Mouse (Mus musculus): ENCODE data around the gene Large2.

Gene Large2

GRCm38 (mm10) chr2:92390206-92390930, 15.7 kb upstream of the Large2 start:
- no peak for DNase-seq

- no peak for DNase-seq
Measured at GRCm38 (mm10) chr2:92389645-92390044, 15.0 kb upstream of the Large2 start.

GRCm38 (mm10) chr2:92388891-92389641, 14.4 kb upstream of the Large2 start:
- DNase-seq: peak; percentile 79 to 83

- no peak for DNase-seq
Measured at GRCm38 (mm10) chr2:92388081-92388517, 13.4 kb upstream of the Large2 start.

- DNase-seq: no peak
Measured at GRCm38 (mm10) chr2:92387646-92388045, 13.0 kb upstream of the Large2 start.

GRCm38 (mm10) chr2:92386821-92387570, 12.3 kb upstream of the Large2 start:
- DNase-seq: no peak

- no peak for DNase-seq
Measured at GRCm38 (mm10) chr2:92385113-92386051, 10.7 kb upstream of the Large2 start.

GRCm38 (mm10) chr2:92384101-92384500, 9.4 kb upstream of the Large2 start:
- no peak for DNase-seq

GRCm38 (mm10) chr2:92382759-92383158, 8.1 kb upstream of the Large2 start:
- DNase-seq: no peak

GRCm38 (mm10) chr2:92381901-92382588, 7.4 kb upstream of the Large2 start, which contains the start of gene 1700029I15Rik:
Gene 1700029I15Rik (plus strand): TSS chr2:92382538.
- no peak for DNase-seq

- DNase-seq: no peak
Measured at GRCm38 (mm10) chr2:92381161-92381560, 6.5 kb upstream of the Large2 start.

- DNase-seq: no peak
Measured at GRCm38 (mm10) chr2:92380495-92381050, 5.9 kb upstream of the Large2 start.

- no peak for DNase-seq
Measured at GRCm38 (mm10) chr2:92379783-92380494, 5.3 kb upstream of the Large2 start.

- DNase-seq: no peak
Measured at GRCm38 (mm10) chr2:92377320-92377719, 2.7 kb upstream of the Large2 start.

- no peak for DNase-seq
Measured at GRCm38 (mm10) chr2:92376300-92376699, 1.6 kb upstream of the Large2 start.

- no peak for DNase-seq
Measured at GRCm38 (mm10) chr2:92375788-92376187, 1.1 kb upstream of the Large2 start.

GRCm38 (mm10) chr2:92375099-92375623, 492 bp upstream of the Large2 start:
- peak; percentile 96 to 99 for DNase-seq

- DNase-seq: no peak
Measured at GRCm38 (mm10) chr2:92373437-92373813, 1.2 kb downstream of the Large2 start.

- peak; percentile 87 to 89 for DNase-seq
Measured at GRCm38 (mm10) chr2:92372767-92373436, 1.8 kb downstream of the Large2 start.

Data from kidney, adult 8-10 months (tissue).